Mouse (Mus musculus) mature B cell (primary cell): ENCODE data around the gene Sorl1.

Experiments used
- in situ Hi-C: fragments of 300-500 bp; cut with MboI; formaldehyde crosslinking; loops from 2 replicates; pipeline ENCODE4 v1.14.3; 2019

The Sorl1 gene

DNA sequence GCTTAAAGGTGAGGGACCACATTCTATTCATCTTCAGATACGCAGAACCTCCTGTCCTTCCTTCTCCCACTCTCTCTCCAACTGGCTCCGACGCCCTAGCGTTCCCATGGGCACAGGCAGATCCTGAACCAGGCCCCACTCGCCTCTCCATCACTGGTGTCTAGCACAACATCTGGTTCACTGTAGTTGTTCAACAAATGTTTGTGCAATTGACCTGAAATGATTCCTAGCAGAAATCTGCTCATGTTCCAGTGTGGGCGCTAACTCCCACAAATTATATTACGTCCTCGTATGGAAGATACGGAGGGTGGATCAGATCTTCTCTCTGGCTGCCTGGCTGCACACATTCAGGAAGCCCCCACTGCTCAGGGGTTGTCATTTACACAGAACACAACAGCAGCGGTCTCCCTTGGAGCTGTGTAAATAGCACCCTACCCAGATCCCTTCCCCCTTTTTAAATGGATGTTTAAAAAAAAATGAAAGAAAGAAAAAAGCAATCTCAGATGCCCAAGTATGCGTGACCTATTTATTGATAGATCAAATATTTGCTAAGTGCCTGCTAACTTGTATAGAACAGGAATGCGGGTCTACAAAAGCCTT lies 70.4 kb downstream of the Sorl1 start:
- in situ Hi-C loops: no loop called here

DNA sequence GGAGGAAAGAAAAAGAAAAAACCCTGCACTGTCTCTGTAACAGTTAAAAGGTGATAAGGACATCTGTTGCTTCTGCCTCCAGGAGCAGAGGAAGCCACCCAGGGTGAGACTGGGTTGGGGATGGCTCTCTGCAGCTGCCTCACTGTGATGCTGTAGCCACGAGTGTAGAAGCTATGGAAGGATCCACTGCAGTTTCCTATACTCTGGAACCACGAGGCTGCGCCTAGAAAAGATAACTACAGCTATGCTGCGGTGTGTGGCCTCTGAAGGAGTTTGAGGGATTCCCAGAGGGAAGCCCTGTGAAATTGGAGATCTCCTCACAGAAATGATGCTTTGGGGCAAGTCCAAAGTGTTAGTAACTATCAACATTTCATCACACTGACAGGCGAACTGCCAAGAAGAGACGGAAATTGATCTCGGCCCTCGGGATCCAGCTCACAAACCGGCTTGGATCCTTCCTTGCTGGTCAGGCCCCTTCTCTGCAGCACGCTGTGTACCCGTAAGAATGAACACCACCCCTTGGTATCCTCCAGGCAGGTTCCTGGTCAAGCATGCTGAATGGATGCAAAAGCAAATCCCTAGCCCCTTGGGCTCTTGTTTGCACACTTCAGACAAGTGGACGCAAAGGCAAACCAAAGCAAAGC lies 71.3 kb downstream of the Sorl1 start:
- in situ Hi-C loops: no loop called here

DNA sequence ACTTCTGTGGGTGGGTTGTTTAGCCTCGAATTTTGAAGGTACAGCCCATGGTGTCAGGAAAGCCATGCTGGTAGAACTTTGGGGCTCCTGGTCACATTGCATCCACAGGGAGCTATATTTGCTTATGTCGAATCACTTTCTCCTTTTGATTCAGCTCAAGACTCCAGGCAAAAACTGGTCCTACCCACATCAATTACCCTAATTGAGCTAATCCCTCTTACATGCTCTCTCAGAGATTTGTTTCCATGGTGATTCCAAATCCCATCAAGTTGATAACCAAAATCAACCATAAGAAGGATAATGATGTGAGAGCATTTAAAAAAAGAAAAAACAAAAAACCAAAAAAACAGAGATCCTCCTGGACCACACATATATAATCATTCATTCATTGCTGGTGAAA lies 75.6 kb downstream of the Sorl1 start:
- in situ Hi-C loops: no loop called here

DNA sequence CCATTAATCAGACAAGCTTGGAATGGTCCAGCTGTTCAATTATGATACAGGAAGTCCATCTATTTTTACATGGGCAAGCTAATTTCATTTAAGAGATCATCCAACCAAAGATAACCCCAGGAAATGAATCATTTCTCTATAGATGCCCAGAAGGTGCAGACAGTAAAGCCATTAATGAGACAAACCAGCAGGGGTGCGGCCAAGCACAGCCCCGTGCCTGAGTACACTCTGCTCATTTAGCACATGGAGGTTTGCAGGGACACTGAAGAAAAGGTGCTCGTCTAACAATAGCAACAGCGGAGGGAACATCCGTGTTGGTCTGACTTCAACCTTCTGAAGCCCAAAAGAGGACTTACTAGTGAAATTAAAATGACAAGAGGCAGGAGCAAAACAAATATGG lies 76.3 kb downstream of the Sorl1 start:
- in situ Hi-C loops: no loop called here

DNA sequence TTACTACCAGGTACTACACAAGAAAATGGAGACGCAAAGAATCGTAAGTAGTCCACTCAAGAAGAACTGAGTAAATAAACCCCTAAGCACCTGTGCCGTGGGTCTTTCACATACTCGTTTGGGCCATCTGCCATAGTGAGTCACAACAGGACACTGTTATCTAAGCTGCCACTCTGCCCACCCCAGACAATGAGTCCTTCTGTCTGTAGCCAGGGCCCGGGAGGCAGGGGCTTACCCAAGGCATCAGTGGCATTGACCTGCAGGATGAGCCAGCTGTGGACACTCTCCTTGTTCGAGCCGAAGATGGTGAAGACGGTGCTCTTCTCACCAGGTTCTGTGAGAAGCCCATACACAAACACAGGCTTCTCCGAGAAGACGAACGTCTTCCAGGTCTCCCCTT lies 77.8 kb downstream of the Sorl1 start:
- in situ Hi-C loops: no loop called here

DNA sequence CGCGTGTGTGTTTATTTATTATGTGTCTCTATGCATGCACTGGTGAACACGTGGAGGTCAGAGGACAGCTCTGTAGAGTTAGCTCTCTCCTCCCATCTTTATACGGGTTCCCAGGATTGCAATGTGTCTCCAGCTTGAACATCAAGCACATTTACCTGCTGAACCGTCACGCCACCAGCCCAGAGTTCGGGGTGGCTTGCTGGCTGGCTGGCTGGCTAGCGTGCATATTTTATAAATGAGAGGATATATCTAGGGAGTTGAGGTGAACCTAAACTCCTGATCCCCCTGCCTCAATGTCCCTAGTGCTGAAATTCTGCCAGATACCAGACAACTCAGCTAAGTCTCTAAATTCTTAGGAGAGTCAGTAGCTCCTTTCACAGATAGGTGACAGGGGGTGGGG lies 79.4 kb downstream of the Sorl1 start:
- in situ Hi-C loops: no loop called here

DNA sequence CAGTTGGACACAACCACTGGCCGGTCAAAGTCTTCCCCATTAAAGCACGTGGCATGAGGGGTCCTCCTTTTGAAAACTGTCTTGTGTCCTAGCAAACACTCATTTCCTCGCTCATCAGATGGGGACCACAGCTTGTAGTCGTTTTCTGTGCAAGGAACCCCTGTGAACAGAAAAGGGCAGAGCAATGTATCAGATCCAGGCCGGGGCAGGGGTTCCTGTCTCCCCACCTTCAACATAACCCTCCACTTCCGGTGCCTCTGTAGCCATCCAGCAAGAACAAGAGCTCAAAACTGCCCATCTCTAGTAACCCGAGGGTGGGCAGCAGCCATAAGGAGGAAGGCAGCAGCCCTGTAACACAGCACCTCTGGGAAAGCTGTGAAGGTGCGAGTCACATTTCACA lies 80.2 kb downstream of the Sorl1 start:
- in situ Hi-C loops: no loop called here

DNA sequence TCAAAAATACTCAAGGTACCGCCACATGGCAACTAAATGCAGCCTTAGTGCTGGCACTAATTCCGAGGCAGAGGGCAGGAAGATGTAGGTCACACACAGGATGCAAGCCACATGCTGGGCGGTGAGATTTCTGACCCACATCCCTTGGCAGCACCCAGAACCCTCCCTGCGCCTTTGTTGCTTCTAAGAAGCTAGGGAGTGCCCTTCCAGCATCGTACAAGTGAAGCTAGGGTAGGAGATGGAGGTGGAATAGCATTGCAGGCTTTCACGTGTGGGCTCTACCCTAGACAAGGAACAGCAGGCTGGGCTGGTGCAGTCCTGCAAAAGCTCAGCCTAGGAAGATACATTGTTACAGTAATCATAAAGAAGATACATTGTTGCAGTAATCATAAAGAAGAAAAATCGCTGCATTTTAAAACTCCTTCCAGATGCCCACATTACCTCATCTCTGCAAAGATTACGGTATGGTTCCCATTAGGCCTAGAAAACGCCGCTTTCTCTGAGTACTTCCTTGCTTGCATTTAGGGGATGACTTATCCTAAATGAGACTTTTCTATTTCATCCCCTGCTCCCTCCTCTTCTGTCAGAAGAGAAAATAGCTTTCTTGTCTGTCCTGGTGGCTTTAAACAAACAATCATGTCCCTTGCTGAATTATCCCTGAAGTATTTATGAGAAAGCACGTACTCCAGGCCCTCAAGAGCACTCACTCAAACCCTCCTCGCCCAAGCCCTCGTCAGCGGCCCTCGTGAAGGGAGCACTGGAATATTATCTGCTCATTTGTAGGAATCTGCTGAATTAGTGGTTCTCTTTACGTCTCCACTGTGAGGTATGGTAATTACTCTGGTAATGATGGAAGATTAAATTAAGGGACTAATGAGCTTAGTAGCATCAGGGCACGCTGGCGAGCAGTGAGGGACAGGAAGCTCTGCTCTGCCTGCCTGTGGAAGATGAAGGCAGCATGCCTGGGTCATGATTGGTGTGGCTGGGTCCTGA lies 84.8 kb downstream of the Sorl1 start:
- in situ Hi-C loops: no loop called here

DNA sequence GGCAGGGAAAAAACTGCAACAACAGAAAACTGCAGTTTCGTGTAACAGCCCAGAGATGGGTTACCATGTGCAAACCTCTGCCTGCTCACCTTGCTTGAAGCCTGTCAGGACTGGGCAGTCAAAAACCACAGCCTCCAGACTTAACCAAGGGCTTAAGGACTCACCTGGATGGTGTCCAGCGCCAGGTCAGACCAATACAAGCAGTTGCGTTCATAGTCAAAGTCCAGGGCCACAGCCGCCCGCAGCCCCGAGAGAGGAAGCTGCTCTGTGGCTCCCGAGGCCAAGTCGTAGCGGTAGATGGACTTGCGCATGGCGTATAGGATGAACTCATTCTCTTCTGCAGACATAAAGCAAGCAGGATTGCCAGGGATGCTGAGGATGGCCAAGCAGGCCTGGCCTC lies 87.2 kb downstream of the Sorl1 start:
- in situ Hi-C loops: no loop called here

DNA sequence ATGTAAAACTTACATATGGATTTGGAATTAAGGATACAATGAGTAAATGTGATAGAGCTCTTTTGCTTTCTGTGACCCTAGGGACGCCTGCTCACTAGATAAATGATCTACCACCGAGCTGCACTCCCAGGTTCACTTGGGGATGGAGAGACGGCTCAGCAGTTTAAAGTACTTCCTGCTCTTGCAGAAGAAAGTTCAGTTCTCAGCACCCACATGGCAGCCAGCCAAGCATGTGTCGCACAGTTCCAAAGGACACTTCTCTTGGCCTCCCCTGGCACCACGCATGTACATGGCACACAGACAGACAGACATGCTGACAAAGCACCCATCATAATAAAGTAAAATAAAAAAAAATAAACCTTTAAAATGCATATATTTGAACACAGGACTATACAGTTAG lies 88.1 kb downstream of the Sorl1 start:
- in situ Hi-C loops: no loop called here

DNA sequence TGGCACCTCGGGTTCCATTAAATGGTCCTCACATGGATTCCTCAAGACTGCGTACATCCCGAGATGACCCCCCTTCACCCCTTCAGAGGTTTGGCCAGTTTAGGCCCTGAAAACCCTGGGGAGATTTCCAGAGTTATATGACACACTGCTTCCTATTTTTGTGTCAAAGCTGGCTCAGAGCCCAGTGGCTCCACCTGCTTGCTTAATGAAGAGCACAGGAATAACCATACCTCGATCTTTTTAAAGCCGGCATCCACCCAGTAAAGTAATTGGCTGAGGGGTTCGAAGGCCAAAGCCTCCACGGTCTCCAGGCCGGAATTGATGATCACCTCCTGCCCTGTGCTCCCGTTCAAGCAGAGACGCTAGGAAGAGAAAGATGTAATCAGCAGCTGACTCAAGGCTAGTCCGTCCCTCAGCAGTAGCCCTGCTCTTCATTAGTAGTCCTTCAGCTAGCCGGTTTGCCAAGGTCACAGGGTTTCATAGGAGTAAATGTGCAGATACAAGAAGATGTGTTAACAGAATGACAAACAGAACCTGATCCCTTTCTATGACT lies 88.8 kb downstream of the Sorl1 start:
- in situ Hi-C loops: no loop called here

DNA sequence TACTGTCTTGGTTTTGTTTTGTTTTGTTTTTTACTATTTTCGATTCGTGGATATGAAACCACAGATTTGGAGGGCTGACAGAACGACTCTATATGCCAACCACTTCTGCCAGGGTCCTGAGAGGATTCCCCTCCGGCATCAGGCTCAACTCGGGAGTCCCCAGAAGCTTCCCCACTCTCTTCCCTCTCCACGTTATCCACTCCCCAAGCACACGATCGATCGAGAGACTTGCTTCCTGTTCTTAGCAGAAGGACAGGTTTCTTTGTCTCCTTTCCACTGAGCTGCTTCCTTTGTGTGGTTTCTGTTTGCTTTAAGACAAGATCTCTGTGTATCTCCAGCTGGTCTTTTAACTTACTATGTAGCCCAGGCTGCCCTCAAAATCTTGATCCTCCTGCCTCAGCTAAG lies 90.0 kb downstream of the Sorl1 start:
- in situ Hi-C loops: no loop called here

DNA sequence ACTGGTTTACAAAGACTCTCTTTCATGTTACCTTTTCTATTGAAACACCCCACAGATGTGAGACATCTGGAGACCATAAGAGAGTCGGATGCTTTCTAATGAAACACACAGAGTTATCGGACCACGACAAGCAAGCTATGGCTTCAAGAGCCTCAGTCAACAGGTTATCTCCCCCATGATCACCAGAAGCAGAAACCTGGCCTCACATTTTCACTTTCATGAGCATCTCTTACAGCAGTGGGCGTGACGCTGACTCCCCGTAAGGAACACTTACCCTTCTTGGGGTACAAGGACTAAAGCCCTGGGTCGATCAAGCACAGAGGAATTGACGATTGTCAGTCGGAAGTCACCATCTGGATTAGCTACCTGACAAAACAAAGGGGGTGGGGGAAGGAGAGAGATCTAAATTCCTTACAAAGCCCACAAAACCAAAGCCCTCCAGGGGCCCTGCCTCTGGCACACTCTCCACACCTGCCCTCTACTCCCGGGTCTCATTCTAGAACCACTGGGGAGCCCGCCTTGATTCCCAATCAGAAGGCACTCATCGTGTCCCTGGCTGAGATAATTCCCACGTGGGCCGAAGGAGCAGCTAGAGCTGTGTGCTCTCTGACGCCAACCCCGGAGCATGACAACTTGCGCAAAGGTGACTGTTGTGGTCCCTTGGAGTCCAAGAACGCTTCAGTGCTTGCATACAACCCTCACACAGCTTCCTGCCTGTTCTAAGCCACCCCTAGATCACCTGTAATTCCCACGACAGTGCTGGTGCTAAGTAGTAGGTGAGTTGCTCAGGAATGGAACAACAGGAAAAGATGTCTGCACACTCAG lies 90.6 kb downstream of the Sorl1 start:
- in situ Hi-C loops: no loop called here

DNA sequence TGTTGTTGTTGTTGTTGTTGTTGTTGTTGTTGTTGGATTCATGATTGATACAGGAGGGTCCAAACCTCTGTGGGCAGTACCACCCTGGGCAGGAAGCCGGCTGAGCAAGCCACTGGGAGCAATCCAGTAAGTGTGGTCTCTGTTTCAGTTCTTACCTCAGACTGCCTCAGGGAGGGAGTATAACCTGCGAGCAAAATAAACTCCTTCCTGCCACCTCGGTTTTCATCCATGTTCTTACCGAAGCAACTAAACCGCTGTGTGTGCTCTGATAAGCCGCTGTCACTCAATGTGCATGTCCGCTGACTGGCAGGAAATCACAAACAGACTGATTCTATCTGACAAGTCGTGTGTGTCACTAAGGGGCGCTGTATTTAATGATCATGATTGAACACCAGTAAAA lies 91.7 kb downstream of the Sorl1 start:
- in situ Hi-C loops: no loop called here

DNA sequence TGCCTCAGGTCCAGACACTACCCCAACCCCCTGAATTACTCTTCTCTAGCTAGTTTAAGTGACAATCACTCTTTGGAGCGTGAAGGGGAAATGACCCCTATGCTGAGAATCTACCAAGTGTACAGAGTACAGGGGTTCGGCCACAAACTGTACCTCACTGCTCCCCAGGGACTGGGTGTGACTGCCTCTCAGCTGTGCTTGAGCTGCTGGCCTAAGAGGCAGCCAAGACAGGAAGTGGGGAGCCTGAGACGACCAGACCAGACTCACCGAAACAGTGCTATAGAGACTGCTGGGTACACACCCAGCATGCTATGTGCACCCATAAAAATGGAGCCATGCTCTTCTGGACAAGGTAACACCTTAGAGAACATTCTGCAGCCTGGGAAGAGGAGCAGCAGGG lies 95.3 kb downstream of the Sorl1 start:
- in situ Hi-C loops: no loop called here

DNA sequence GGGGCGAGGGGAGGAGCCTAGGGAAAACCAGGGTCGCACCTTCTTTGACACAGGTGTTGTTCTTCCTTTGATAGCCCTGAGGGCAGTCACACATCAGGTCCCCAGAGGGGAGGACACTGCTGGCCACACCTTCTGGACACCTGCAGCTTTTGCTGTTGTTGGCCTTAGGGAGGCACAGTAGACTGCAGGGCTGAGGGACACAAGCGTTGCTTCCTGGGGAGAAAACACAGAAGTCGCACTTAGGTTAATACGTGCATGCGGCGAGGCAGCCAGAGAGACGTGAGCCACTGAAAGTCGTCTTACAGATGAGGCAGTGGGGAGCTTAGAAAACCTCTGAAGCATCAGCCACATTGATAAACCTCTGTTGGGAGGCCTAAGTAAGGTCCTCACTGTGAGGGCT lies 99.8 kb downstream of the Sorl1 start:
- in situ Hi-C loops: no loop called here

DNA sequence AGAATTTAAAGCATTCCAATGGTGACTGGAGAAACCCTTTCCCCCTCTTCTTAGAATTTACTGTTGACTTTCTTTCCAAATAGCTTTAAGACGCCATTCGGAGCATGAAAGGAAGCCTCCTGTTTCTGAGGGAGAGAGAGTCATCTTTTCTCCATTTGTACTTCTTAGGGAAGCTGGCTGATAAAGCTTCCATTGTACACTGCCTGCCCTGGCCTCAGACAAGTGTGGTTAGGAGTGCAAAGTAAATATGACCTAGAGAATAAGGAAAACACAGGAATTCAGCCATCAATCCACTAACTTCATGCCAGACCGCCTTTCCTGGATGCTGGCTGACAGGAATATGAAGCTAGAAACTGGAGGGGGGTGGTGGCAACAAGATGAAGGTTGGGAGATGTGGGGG lies 100.7 kb downstream of the Sorl1 start:
- in situ Hi-C loops: no loop called here

DNA sequence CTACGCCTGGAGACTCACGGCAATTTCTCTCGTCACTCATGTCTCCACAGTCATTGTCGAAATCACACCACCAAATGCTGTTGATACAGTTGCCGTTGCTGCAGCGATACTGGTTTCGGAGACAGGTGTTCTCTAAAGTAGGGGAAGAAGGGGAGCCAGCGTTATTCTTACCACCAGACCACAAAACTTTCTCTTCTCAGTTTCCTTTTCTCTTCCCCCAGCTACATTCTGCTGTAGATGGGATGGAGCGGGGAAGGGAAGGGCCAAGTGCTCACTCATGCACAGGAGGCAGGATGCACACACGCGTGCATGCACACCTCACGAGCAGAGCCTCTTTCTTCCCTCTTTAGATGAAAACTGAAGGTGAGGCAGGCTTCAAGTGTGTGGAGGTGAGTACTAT lies 101.8 kb downstream of the Sorl1 start:
- in situ Hi-C loops: no loop called here

DNA sequence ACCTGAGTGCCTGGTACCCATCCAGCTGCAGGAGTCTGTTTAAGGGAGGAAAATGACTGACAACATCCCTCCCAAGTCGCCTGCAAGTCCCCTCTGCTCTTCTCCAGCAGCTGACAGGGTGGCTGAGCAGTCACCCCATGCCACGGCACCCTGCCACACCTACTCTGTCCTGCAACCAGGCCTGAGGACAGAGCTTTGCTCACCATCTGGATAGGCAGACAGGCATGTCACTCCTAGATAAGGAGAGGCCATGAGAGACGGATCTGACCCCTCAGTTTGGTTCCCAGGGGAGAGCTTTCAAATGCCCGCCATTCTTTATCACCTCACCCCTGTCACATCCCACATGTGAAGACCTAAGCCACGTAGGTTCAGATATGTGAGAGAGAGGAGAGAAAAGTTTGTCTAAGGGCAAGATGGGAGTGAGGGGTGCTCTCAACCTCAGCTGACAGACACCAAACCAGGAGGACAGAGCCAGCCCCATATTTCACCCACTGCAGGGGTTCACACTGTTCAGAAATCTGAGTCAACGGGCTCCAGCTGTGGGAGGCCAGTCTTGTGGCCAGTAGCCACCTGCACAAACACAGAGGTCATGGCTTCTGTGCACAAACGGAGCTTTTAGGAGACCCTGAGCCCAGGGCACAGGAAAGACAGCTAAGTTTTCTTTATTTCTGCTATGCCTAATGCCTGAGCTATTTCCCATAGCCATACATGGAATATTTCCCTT lies 104.6 kb downstream of the Sorl1 start:
- in situ Hi-C loops: no loop called here

DNA sequence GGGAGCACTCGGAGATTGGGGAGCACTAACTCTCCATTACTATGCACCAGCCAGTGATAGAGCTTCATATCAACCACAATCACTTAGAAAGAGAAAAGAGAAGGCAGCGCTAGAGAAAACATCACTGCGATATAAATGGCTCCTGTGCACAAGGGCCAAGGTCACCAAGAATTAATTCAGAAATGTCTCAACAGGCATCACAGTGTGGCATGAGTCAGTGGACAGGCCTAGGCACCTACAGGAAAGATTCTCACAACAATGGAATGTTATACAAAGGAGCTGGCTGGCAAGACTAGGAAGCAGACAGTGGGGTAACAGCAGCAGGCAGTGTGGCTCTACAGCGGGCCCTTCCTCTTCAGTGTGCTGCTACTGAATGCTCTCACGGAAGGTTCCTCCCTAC lies 115.6 kb downstream of the Sorl1 start:
- in situ Hi-C loops: no loop called here

DNA sequence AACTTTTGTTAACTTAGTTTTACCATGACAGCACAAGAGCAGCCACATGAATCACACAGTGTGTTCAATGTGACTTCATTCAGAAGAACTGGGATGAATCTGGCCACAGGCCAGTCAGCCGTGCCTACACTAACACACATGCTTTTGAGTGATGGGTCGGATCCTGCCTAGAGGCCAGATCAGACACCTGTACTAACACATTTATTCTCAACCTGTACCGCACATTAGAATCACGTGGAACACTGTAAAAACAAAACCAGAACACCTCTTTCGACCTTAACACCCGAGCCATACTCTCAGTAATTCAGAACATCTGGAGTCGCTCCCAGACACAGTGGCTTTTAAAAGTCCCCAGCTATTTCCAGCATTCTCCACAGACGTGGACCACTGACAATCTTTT lies 119.0 kb downstream of the Sorl1 start:
- in situ Hi-C loops: no loop called here
